Mouse (Mus musculus) left cerebral cortex, adult 2 months (tissue): Measurements from ENCODE around the gene Adi1. TPM values are rescaled to one million over a fixed set of nuclear protein-coding genes. Genes with fewer than 3 reads are reported as not detected.
A peak's percentile ranks its signal among the peaks of the same experiment; 100 is the strongest.

Source experiments
- DNase-seq, 2 experiments: peaks; one replicate each; pipeline ENCODE4 v3.0.0; 2021 to 2022; ENCODE audit warnings: low spot score in 2 of 2, mixed read lengths in 1 of 2; ENCODE audit errors: extremely low spot score in 1 of 2
- H3K27ac ChIP-seq: fragments of 200-600 bp; 2 replicates; pipeline ENCODE4 v1.8.1; 2022
- H3K4me3 ChIP-seq: fragments of 200-600 bp; 2 replicates; pipeline ENCODE4 v1.8.1; 2022
- CTCF ChIP-seq: fragments of 200-600 bp; IDR thresholded peaks from 2 replicates; pipeline ENCODE4 v1.8.1; 2022; ENCODE audit warnings: antibody characterized with exemption, mild to moderate bottlenecking, moderate library complexity
- intact Hi-C: fragments of 180-260 bp; cut with DNase I; formaldehyde crosslinking; loops from one replicate; pipeline ENCODE4 v1.15.1; 2025
- microRNA-seq, 2 experiments: library from miRNA; unstranded; fragments of <30 nt; microRNA quantifications; one replicate each; pipeline ENCODE4 v1.2.0; 2021
- total RNA-seq, 2 experiments: library from RNA; stranded (reverse); gene quantifications; 2 replicates each; pipeline ENCODE4 v1.2.3; 2021

Adi1 gene
- total RNA-seq, 2 experiments from 2014 or later, result 32.2 to 33.0 TPM

DNA sequence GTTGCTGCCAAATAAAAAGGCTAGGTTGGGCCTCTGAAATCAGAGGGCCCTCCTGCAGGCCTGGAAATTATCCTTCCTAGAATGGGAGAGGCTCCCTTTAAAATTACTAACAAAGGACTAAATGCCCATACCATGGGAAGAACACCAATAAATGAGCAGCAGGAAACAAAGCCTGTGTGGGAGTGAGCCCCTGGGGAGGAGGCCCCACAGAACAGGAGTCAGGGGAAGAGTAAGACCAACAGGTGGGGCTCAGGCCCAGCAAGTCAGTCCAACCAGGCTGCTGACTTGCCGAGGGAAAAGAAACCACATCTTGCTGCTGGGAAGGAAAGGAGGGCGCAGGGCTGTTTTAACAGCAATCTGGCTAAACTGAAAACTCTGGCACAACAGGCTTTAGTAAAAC is 42.0 kb downstream of the Adi1 start:
- TF ChIP-seq CTCF, result no peak
- Histone ChIP-seq H3K27ac (peak overlapping the region; percentile 28; the same call in 1 of the 2 replicates), H3K4me3 (no peak overlapping the region)
- no peak for DNase-seq
- intact Hi-C loops, result no loop called here

- no peak for TF ChIP-seq CTCF
- intact Hi-C loops, result no loop called here
- Histone ChIP-seq H3K4me3 (no peak overlapping the region), H3K27ac (no peak overlapping the region)
- DNase-seq, result no peak
These were observed 43.1 kb downstream of the Adi1 start for GRCm38 (mm10) chr12:28718106-28718505.

DNA sequence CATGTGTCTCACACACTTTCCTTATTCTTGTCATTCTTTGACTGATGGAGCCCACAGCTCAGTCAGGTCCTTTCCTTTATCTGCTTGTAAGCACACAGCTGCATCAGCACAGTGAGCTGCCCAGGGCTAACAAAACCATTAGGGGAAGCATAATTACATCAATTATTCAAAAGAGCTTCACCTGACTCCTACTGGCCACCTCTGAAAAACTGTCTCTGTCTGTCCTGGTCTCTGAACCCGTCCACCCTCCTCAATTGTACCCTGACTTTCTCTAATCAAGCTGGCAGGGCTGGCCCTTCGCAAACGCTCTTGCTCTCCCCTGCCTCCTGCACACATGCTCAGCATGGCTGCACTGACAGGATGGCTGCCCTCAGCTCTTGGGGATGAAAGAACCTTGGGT is 49.3 kb downstream of the Adi1 start:
- TF ChIP-seq CTCF, result no peak
- H3K4me3 ChIP-seq, result no peak overlapping the region
- no peak overlapping the region for H3K27ac ChIP-seq
- intact Hi-C loops, result no loop called here
- DNase-seq, result no peak

GRCm38 (mm10) chr12:28726204-28726603 is 51.2 kb downstream of the Adi1 start:
- no peak for DNase-seq
- no peak for TF ChIP-seq CTCF
- no peak overlapping the region for H3K27ac ChIP-seq
- no peak overlapping the region for H3K4me3 ChIP-seq
- intact Hi-C loops, result no loop called here

DNA sequence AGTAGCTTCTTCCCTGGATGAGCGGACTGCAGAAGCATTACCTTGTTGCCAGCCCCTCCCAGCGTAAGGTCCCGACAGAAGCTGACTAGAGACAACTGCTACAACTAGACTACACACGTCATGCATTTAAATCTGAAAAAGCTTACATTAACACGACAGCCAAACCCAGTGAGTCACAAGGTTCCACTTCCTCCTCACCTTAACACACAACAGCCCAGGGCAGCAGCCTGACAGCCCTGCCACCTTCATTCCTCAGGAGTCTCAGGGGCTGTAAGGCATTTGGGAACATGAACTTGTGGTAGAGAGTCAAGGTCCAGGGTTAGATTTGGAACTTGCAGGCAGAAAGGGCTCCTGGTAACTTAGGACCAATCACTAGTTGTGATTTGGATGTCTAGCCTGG is 52.0 kb downstream of the Adi1 start:
- TF ChIP-seq CTCF, result no peak
- no peak for DNase-seq
- Histone ChIP-seq H3K27ac (no peak overlapping the region), H3K4me3 (no peak overlapping the region)
- intact Hi-C loops, result no loop called here

Small RNAs within 50 kb of the gene (microRNA-seq; reads per million reads assigned to microRNA genes)
- gene Mir6937, result 0.24 to 0.96 reads per million in 2 experiments

Other genes starting within 250 kb of the Adi1 start
- 1 to 10 TPM in 1 of 2 experiments, under 1 TPM in 1; 0.97 to 1.1 TPM for gene Dcdc2c, start 122.8 kb upstream of the Adi1 start, total RNA-seq
- gene Allc, start 92.7 kb upstream of the Adi1 start, total RNA-seq, result 1 to 10 TPM in 1 of 2 experiments, under 1 TPM in 1; 1.00 to 1.2 TPM
- under 1 TPM; 0.63 to 0.65 TPM for gene Colec11, start 51.9 kb upstream of the Adi1 start, total RNA-seq
- 100 to 1,000 TPM; 246 to 270 TPM for gene Rps7, start 39.3 kb upstream of the Adi1 start, total RNA-seq
- gene Rnaseh1, start 25.6 kb upstream of the Adi1 start, total RNA-seq, result 10 to 100 TPM; 13.4 to 13.6 TPM
- 10 to 100 TPM; 61.4 to 63.0 TPM for gene Trappc12, start 75.2 kb downstream of the Adi1 start, total RNA-seq
- 10 to 100 TPM; 64.0 to 65.1 TPM for gene Eipr1, start 76.6 kb downstream of the Adi1 start, total RNA-seq